Mouse (Mus musculus): ENCODE data around the gene Clip4. TPM values are rescaled to one million over a fixed set of nuclear protein-coding genes. Genes with fewer than 3 reads are reported as not detected.

The Clip4 gene
- polyA plus RNA-seq, 1 experiment: 356 TPM

DNA sequence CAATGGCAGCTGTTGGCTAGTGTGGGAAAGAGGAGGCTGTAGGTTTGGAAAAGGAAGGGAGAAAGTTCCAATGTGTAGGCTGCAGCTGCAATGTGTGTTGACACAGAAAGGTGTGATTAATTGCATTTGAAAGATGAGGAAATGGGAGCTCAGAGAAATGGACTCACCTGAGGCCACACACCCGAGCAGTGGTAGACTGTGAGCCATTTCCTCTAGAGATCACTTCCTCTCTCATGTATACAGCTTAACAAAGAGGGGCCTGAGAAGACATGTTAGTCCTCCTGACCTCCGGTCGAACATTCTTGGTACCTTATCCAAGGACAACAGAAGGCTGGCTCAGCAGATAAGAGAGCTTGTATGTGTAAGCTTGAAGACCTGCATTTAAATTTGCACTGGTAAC is 144.9 kb downstream of the Clip4 start:
- Histone ChIP-seq H3K36me3 (ENCODE audit: control insufficient read depth, insufficient read depth, low read length) (no peaks in the 10 kb centered on the region), H3K27me3 (ENCODE audit: control insufficient read depth, insufficient read depth, low read length) (no peaks in the 10 kb centered on the region), H3K4me3 (ENCODE audit: control insufficient read depth, low read depth, low read length) (no peak overlapping the region), H3K27ac (ENCODE audit: control insufficient read depth, insufficient read depth, low read depth, low read length) (no peak overlapping the region), H3K4me1 (ENCODE audit: control insufficient read depth, insufficient read depth, low read length) (no peaks in the 10 kb centered on the region)
- TF ChIP-seq CTCF (IDR thresholded peaks at IDR 0.05; ENCODE audit: control insufficient read depth, insufficient read depth, insufficient replicate concordance, low read depth, low read length) (no peak), POLR2A (IDR thresholded peaks at IDR 0.05; ENCODE audit: control insufficient read depth, low read depth, low read length) (no peak)

Other genes starting within 250 kb of the Clip4 start
- 3.0 and 3.7 TPM in 2 replicates for gene Ndc80, start 241.6 kb upstream of the Clip4 start, polyA plus RNA-seq (2012; rRNA removed)
- gene Spdya, start 216.4 kb upstream of the Clip4 start, polyA plus RNA-seq (2012; rRNA removed): 34.3 and 37.7 TPM in 2 replicates
- 4.0 and 5.7 TPM in 2 replicates for gene Wdr43, start 152.6 kb upstream of the Clip4 start, polyA plus RNA-seq (2012; rRNA removed)
- 1.7 TPM in 2 replicates for gene Togaram2, start 95.2 kb upstream of the Clip4 start, polyA plus RNA-seq (2012; rRNA removed)
- 1.4 and 1.8 TPM in 2 replicates for gene Pcare, start 15.6 kb upstream of the Clip4 start, polyA plus RNA-seq (2012; rRNA removed)